8 mouse cellular contexts compared by ENCODE assay signal in genomic region chr5:144963401-144963800, GRCm38 (mm10). TPM values are rescaled to one million over a fixed set of nuclear protein-coding genes. Genes with fewer than 3 reads are reported as not detected.
A peak's percentile ranks its signal among the peaks of the same experiment; 100 is the strongest.
DNase-seq lines count a peak whose midpoint lies in the region; ATAC-seq and TF ChIP-seq lines count a peak whose summit lies in the region.

No protein-coding gene starts in this region.

- DNase-seq in gastrocnemius, adult 2 months: no peak
- no peak for DNase-seq in gastrocnemius, postnatal 14 days
- DNase-seq in Muller cell, postnatal 12 days (ENCODE audit: inconsistent ontology term): peak; percentile 54
- peak; percentile 13 for DNase-seq in forebrain, postnatal 0 days
- DNase-seq in kidney, adult 18-20 months: peak; percentile 50
- peak; percentile 56 for DNase-seq in lung, postnatal 36 days
- DNase-seq in MN1 (ENCODE audit: low spot score): no peak
- DNase-seq in ovary, postnatal 10 days (ENCODE audit: low spot score): no peak

- no peaks in the 10 kb centered on the region for H3K36me3 ChIP-seq in forebrain, postnatal 0 days (ENCODE audit: insufficient read depth)

- intact Hi-C loops in gastrocnemius, adult 2 months (cut with DNase I): no loop called here
- intact Hi-C loops in gastrocnemius, postnatal 14 days (cut with DNase I; ENCODE audit: low total_unique reads): no loop called here

- ATAC-seq in forebrain, postnatal 0 days: no peak

- H3K4me1 ChIP-seq in forebrain, postnatal 0 days (ENCODE audit: insufficient read depth): peaks cover 11% of the 10 kb centered on the region; the same call in 1 of the 2 replicates

- peak overlapping the region; percentile 0; the same call in 1 of the 2 replicates for H3K9ac ChIP-seq in forebrain, postnatal 0 days

- WGBS in forebrain, postnatal 0 days: 31% methylated on average over 3 of the region's 3 CpGs

- peak overlapping the region; percentile 73 for H3K4me2 ChIP-seq in forebrain, postnatal 0 days (ENCODE audit: low read depth)

- H3K27ac ChIP-seq in gastrocnemius, adult 2 months: peak overlapping the region; percentile 68
- H3K27ac ChIP-seq in forebrain, postnatal 0 days (ENCODE audit: low read depth, low read length): 0 out of 2 replicates have a peak overlapping the region, but pooled peaks have one; percentile 36

- no peaks in the 10 kb centered on the region for H3K27me3 ChIP-seq in forebrain, postnatal 0 days (ENCODE audit: insufficient read depth, low read length)

- H3K4me3 ChIP-seq in gastrocnemius, adult 2 months: peak overlapping the region; percentile 81
- peak overlapping the region; percentile 20 for H3K4me3 ChIP-seq in forebrain, postnatal 0 days (ENCODE audit: low read depth, low read length)

- no peaks in the 10 kb centered on the region for H3K9me3 ChIP-seq in forebrain, postnatal 0 days (ENCODE audit: low read length)

- TF ChIP-seq CTCF in gastrocnemius, adult 2 months (IDR thresholded peaks at IDR 0.05): no peak
- no peak for TF ChIP-seq CTCF in forebrain, postnatal 0 days (IDR thresholded peaks at IDR 0.05; ENCODE audit: low read depth)

RNA-seq across cellular contexts. Expression of gene Smurf1, which starts 2.2 kb away (rescaled TPM):
- total RNA-seq in gastrocnemius, adult 2 months (2021): 10 to 100 TPM in 1 of 2 experiments, 1 to 10 TPM in 1; 9.3 to 16.8 TPM
- 10 to 100 TPM; 11.0 to 13.1 TPM for total RNA-seq in gastrocnemius, postnatal 14 days (2021)
- total RNA-seq in forebrain, postnatal 0 days (2014; rRNA removed): 49.2 and 55.5 TPM in 2 replicates
- 15.3 and 21.6 TPM in 2 replicates for polyA plus RNA-seq in forebrain, postnatal 0 days (2015; fragmentation: Nextera tagmentation; extraction: Ambion mirVana)

Comparison
In these comparisons a context has a peak if more than half of its experiments do, and no peak if none do; other contexts are left out.
1. DNase-seq: peak in Muller cell, postnatal 12 days (single experiment), forebrain, postnatal 0 days (single experiment), kidney, adult 18-20 months (single experiment) and lung, postnatal 36 days (single experiment); none in gastrocnemius, adult 2 months (single experiment), gastrocnemius, postnatal 14 days (single experiment), MN1 (single experiment) and ovary, postnatal 10 days (single experiment).